Mouse (Mus musculus): ENCODE measurements at regions not wholly inside any gene's neighbourhood (a gene's known extent, or its start where the extent isn't known, plus 50 kb on each side); places are given as distances from the start of the nearest gene placed in this dataset.
"Not testable (repeated sequence)": the region's sequence is repeated elsewhere in the genome, so short reads cannot be mapped to it uniquely, and the experiment has no call there.

- DNase-seq (ENCODE audit: low read depth), result no peak
Observed at GRCm38 (mm10) chr11:29628476-29628875, 64.3 kb upstream of the Rtn4 start.

GRCm38 (mm10) chr11:29632486-29632885 lies 60.3 kb upstream of the Rtn4 start:
- DNase-seq (ENCODE audit: low read depth), result no peak

GRCm38 (mm10) chr11:29633288-29633687 lies 59.5 kb upstream of the Rtn4 start:
- not testable (repeated sequence) for DNase-seq (ENCODE audit: low read depth)

- no peak for DNase-seq (ENCODE audit: low read depth)
Observed at GRCm38 (mm10) chr11:29636759-29637200, 56.0 kb upstream of the Rtn4 start.

GRCm38 (mm10) chr11:29638093-29638669 lies 54.6 kb upstream of the Rtn4 start:
- DNase-seq (ENCODE audit: low read depth), result no peak

GRCm38 (mm10) chr11:29638861-29639260 lies 53.9 kb upstream of the Rtn4 start:
- DNase-seq (ENCODE audit: low read depth), result peak; percentile 38
